Mouse (Mus musculus) lung, embryonic 16.5 days (tissue): Measurements from ENCODE around the gene Pik3cd. TPM values are rescaled to one million over a fixed set of nuclear protein-coding genes. Genes with fewer than 3 reads are reported as not detected.
"Not testable (repeated sequence)": the region's sequence is repeated elsewhere in the genome, so short reads cannot be mapped to it uniquely, and the experiment has no call there.

Experiments used
- ATAC-seq: fragments of 200-750 bp; cut with Nextera tagmentation; 2 replicates; pipeline ENCODE4 v1.8.0; 2017; ENCODE audit warnings: low read depth, mild to moderate bottlenecking, moderate library complexity
- H3K27ac ChIP-seq: fragments of 300-500 bp; sonication (generic); 2 replicates; pipeline ENCODE4 v1.5.1; 2014; ENCODE audit warnings: mild to moderate bottlenecking, control low read depth, low read length
- H3K27me3 ChIP-seq: fragments of 300-500 bp; sonication (generic); 2 replicates; pipeline ENCODE4 v1.6.1; 2014; ENCODE audit warnings: low read depth, low read length, mixed read lengths; ENCODE audit not compliant: control insufficient read depth, insufficient read depth
- H3K36me3 ChIP-seq: fragments of 300-500 bp; sonication (generic); 2 replicates; pipeline ENCODE4 v1.6.1; 2014; ENCODE audit warnings: low read length; ENCODE audit not compliant: control insufficient read depth, insufficient read depth
- H3K4me1 ChIP-seq: fragments of 300-500 bp; sonication (generic); replicated peaks from 2 replicates; pipeline ENCODE4 v1.6.1; 2014; ENCODE audit warnings: low read length, mixed read lengths; ENCODE audit not compliant: control insufficient read depth, insufficient read depth
- H3K4me2 ChIP-seq: fragments of 300-500 bp; sonication (generic); 2 replicates; pipeline ENCODE4 v1.6.1; 2014; ENCODE audit warnings: low read depth, low read length, control low read depth
- H3K4me3 ChIP-seq: fragments of 300-500 bp; sonication (generic); 2 replicates; pipeline ENCODE4 v1.5.1; 2014; ENCODE audit warnings: mild to moderate bottlenecking, low read length, control low read depth
- H3K9ac ChIP-seq: fragments of 300-500 bp; sonication (generic); 2 replicates; pipeline ENCODE4 v1.6.1; 2014; ENCODE audit warnings: low read length, control low read depth
- H3K9me3 ChIP-seq: fragments of 300-500 bp; sonication (generic); 2 replicates; pipeline ENCODE4 v1.6.1; 2016; ENCODE audit warnings: low read length; ENCODE audit not compliant: control insufficient read depth
- WGBS: fragments of 180-500 bp; shearing (Covaris S2); extraction: QIAGEN DNeasy Blood & Tissue Kit; methylation state at CpG from one replicate; pipeline ENCODE4 v1.1.7; 2014; 5-methylcytosine and 5-hydroxymethylcytosine counted together
- polyA plus RNA-seq: library from polyadenylated mRNA; unstranded; fragments of >200 nt; fragmentation: Nextera tagmentation; extraction: Ambion mirVana; gene quantifications from 2 replicates; pipeline ENCODE4 v1.2.1, GENCODE M21; 2015

The Pik3cd gene
- polyA plus RNA-seq = 5.7 and 5.9 TPM in 2 replicates

- Histone ChIP-seq H3K4me3 (no peak within 1 kb of the TSS), H3K4me1 (no peaks in the 10 kb centered on the region; the same call in 1 of the 2 replicates), H3K9me3 (no peaks in the 10 kb centered on the region), H3K36me3 (no peaks in the 10 kb centered on the region), H3K27ac (no peak within 1 kb of the TSS), H3K9ac (no peak within 1 kb of the TSS), H3K27me3 (no peaks in the 10 kb centered on the region), H3K4me2 (no peak within 1 kb of the TSS)
- no peak for ATAC-seq
- WGBS = 64% methylated on average over 19 of the region's 19 CpGs
Observed at GRCm38 (mm10) chr4:149702210-149702979, at the start of gene Pik3cd. Gene Pik3cd (minus strand): TSS chr4:149702571.

GRCm38 (mm10) chr4:149750671-149751070 is 48.3 kb upstream of the Pik3cd start:
- no peak overlapping the region for H3K9ac ChIP-seq
- no peak for ATAC-seq
- no peak overlapping the region for H3K27ac ChIP-seq
- WGBS = 39% methylated on average over 5 of the region's 5 CpGs
- H3K27me3 ChIP-seq = no peaks in the 10 kb centered on the region
- H3K4me1 ChIP-seq = no peaks in the 10 kb centered on the region
- 0 out of 2 replicates have a peak, but pooled peaks cover 1% of the 10 kb centered on the region for H3K36me3 ChIP-seq
- no peak overlapping the region for H3K4me3 ChIP-seq
- no peaks in the 10 kb centered on the region for H3K9me3 ChIP-seq
- no peak overlapping the region for H3K4me2 ChIP-seq

GRCm38 (mm10) chr4:149749663-149750015 is 47.3 kb upstream of the Pik3cd start:
- H3K36me3 ChIP-seq, H3K27me3 ChIP-seq, H3K9me3 ChIP-seq, H3K27ac ChIP-seq, H3K4me2 ChIP-seq, H3K4me3 ChIP-seq, H3K4me1 ChIP-seq, ATAC-seq, H3K9ac ChIP-seq: not testable (repeated sequence)
- WGBS = 86% methylated on average over 3 of the region's 3 CpGs

GRCm38 (mm10) chr4:149749003-149749662 is 46.8 kb upstream of the Pik3cd start:
- no peak for ATAC-seq
- H3K9me3 ChIP-seq = no peaks in the 10 kb centered on the region
- no peak overlapping the region for H3K4me2 ChIP-seq
- no peaks in the 10 kb centered on the region for H3K27me3 ChIP-seq
- H3K27ac ChIP-seq = no peak overlapping the region
- no peak overlapping the region for H3K9ac ChIP-seq
- no peaks in the 10 kb centered on the region for H3K4me1 ChIP-seq
- WGBS = 89% methylated on average over 18 of the region's 18 CpGs
- no peak overlapping the region for H3K4me3 ChIP-seq
- H3K36me3 ChIP-seq = no peaks in the 10 kb centered on the region

GRCm38 (mm10) chr4:149744119-149744518 is 41.7 kb upstream of the Pik3cd start:
- no peak overlapping the region for H3K27ac ChIP-seq

GRCm38 (mm10) chr4:149742011-149742530 is 39.7 kb upstream of the Pik3cd start:
- H3K9ac ChIP-seq = no peak overlapping the region
- no peak for ATAC-seq
- H3K9me3 ChIP-seq = no peaks in the 10 kb centered on the region
- 91% methylated on average over 14 of the region's 14 CpGs for WGBS
- no peaks in the 10 kb centered on the region for H3K27me3 ChIP-seq
- H3K4me1 ChIP-seq = peaks cover 1% of the 10 kb centered on the region
- peaks cover 3% of the 10 kb centered on the region; the same call in 1 of the 2 replicates for H3K36me3 ChIP-seq
- no peak overlapping the region for H3K4me2 ChIP-seq
- no peak overlapping the region for H3K4me3 ChIP-seq
- no peak overlapping the region for H3K27ac ChIP-seq

More at GRCm38 (mm10) chr4:149744119-149744518, 41.7 kb upstream of the Pik3cd start:
- no peak overlapping the region for H3K9ac ChIP-seq
- no peak for ATAC-seq
- peaks cover 3% of the 10 kb centered on the region; the same call in 1 of the 2 replicates for H3K36me3 ChIP-seq
- no peaks in the 10 kb centered on the region for H3K9me3 ChIP-seq
- no peaks in the 10 kb centered on the region for H3K4me1 ChIP-seq
- no peaks in the 10 kb centered on the region for H3K27me3 ChIP-seq
- no peak overlapping the region for H3K4me2 ChIP-seq
- WGBS = 74% methylated on average over 7 of the region's 7 CpGs
- H3K4me3 ChIP-seq = no peak overlapping the region

- 85% methylated on average over 7 of the region's 7 CpGs for WGBS
- Histone ChIP-seq H3K4me2 (no peak overlapping the region), H3K27me3 (no peaks in the 10 kb centered on the region), H3K9ac (no peak overlapping the region), H3K36me3 (peaks cover 3% of the 10 kb centered on the region; the same call in 1 of the 2 replicates), H3K27ac (no peak overlapping the region), H3K9me3 (no peaks in the 10 kb centered on the region), H3K4me3 (no peak overlapping the region), H3K4me1 (peaks cover 19% of the 10 kb centered on the region)
- ATAC-seq = no peak
Observed at GRCm38 (mm10) chr4:149740301-149740700, 37.9 kb upstream of the Pik3cd start.

GRCm38 (mm10) chr4:149739478-149739877 is 37.1 kb upstream of the Pik3cd start:
- Histone ChIP-seq H3K4me1 (peaks cover 25% of the 10 kb centered on the region), H3K4me3 (no peak overlapping the region), H3K27ac (no peak overlapping the region), H3K4me2 (no peak overlapping the region), H3K27me3 (no peaks in the 10 kb centered on the region), H3K36me3 (peaks cover 3% of the 10 kb centered on the region; the same call in 1 of the 2 replicates), H3K9ac (no peak overlapping the region), H3K9me3 (no peaks in the 10 kb centered on the region)
- 61% methylated on average over 5 of the region's 5 CpGs for WGBS
- ATAC-seq = no peak
